Mouse (Mus musculus): ENCODE measurements around the gene Snd1. TPM values are rescaled to one million over a fixed set of nuclear protein-coding genes. Genes with fewer than 3 reads are reported as not detected.

Gene Snd1
- total and polyA plus RNA-seq, 3 experiments: 83.7 to 377 (median 210) TPM

- no peak for DNase-seq (ENCODE audit: extremely low read depth)
- H3K36me3 ChIP-seq (replicated peaks in 1 of 2; ENCODE audit: control insufficient read depth in 1 of 2, insufficient read depth in 1 of 2, low read length in 1 of 2): peaks cover 28 to 75% of the 10 kb centered on the region in 2 experiments
- H3K4me2 ChIP-seq (ENCODE audit: insufficient read depth, low read depth, poor library complexity, severe bottlenecking): no peak overlapping the region
- H3K27ac ChIP-seq (ENCODE audit: insufficient read depth, low read depth): no peak overlapping the region
- TF ChIP-seq E2F4 (IDR thresholded peaks at IDR 0.05; ENCODE audit: insufficient replicate concordance, low read depth, low read length) (no peak), TCF12 (IDR thresholded peaks at IDR 0.05; ENCODE audit: low read depth, low read length) (no peak), SMC3 (IDR thresholded peaks at IDR 0.05; ENCODE audit: low read depth, low read length) (no peak), JUN (IDR thresholded peaks at IDR 0.05; ENCODE audit: insufficient read depth, low read depth, low read length) (no peak), ZNF384 (IDR thresholded peaks at IDR 0.05; ENCODE audit: low read depth, low read length) (no peak), HCFC1 (IDR thresholded peaks at IDR 0.05; ENCODE audit: low read depth, low read length) (no peak), GABPA (IDR thresholded peaks at IDR 0.05; ENCODE audit: insufficient replicate concordance, low read depth, low read length) (no peak), ELF1 (IDR thresholded peaks at IDR 0.05; ENCODE audit: low read depth, low read length) (no peak), JUND (conservative IDR thresholded peaks at IDR 0.05; ENCODE audit: low read depth, low read length) (no peak), MAFK (IDR thresholded peaks at IDR 0.05; ENCODE audit: insufficient replicate concordance, low read length) (no peak), CHD2 (IDR thresholded peaks at IDR 0.05; ENCODE audit: low read length) (no peak), NRF1 (IDR thresholded peaks at IDR 0.05; ENCODE audit: low read depth, low read length) (no peak), TBP (conservative IDR thresholded peaks at IDR 0.05; ENCODE audit: low read depth, low read length) (no peak)
- no peak overlapping the region for H3K4me3 ChIP-seq (replicated peaks in 1 of 3; ENCODE audit: low read depth in 2 of 3, low read length in 2 of 3, poor library complexity in 1 of 3)
- H3K9me3 ChIP-seq (replicated peaks; ENCODE audit: low read length): no peaks in the 10 kb centered on the region
- H3K9ac ChIP-seq (ENCODE audit: insufficient read depth, low read depth): no peak overlapping the region
- no peaks in the 10 kb centered on the region for H3K27me3 ChIP-seq (replicated peaks)
- dilution Hi-C loops (cut with MboI; ENCODE audit: extremely low pct_ligation_motif_present, extremely low pct_unique_long_range_greater_than_20kb, low sequenced_read_pairs): no loop called here
- H3K79me2 ChIP-seq (replicated peaks; ENCODE audit: control insufficient read depth, extremely low read depth, insufficient read depth, poor library complexity, severe bottlenecking): peaks cover 6% of the 10 kb centered on the region; the same call in 1 of the 2 replicates
- in situ Hi-C loops (cut with MboI; ENCODE audit: low pct_ligation_motif_present, low pct_unique_long_range_greater_than_20kb, low sequenced_read_pairs): no loop called here
- H3K4me1 ChIP-seq (ENCODE audit: control insufficient read depth in 1 of 2, insufficient read depth in 2 of 2): peaks cover 0 to 3% of the 10 kb centered on the region in 2 experiments; a peak in 1 of 4 replicates
Measured at GRCm38 (mm10) chr6:28629866-28630265, 154.9 kb downstream of the Snd1 start.

DNA sequence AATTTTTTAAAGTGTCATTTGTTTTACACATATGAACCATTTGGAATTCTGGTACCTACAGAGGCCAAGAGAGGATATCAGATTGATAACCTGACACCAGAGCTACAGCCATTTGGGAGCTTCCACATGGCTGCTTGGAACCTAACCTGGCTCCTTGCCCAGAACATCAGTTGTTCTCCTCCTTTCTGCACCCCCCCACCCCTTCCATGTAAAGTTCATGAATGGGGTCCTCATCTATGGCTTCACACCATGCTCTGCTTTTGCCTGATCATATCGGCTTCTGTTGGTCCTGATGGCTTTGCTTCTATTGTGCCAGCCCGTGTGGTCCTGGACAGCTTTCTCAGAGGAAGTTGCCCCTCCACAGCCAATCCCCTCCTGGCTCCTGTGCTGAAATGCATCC is 156.0 kb downstream of the Snd1 start:
- H3K36me3 ChIP-seq (replicated peaks in 1 of 2; ENCODE audit: control insufficient read depth in 1 of 2, insufficient read depth in 1 of 2, low read length in 1 of 2): peaks cover 27 to 78% of the 10 kb centered on the region in 2 experiments
- TF ChIP-seq NRF1 (IDR thresholded peaks at IDR 0.05; ENCODE audit: low read depth, low read length) (no peak), MYC (IDR thresholded peaks at IDR 0.05; ENCODE audit: low read depth, low read length) (no peak), EP300 (IDR thresholded peaks at IDR 0.05; ENCODE audit: low read length) (no peak), SMC3 (IDR thresholded peaks at IDR 0.05; ENCODE audit: low read depth, low read length) (no peak), MAX (IDR thresholded peaks at IDR 0.05; ENCODE audit: low read length) (no peak), ZMIZ1 (IDR thresholded peaks at IDR 0.05; ENCODE audit: low read depth, low read length) (no peak), JUN (IDR thresholded peaks at IDR 0.05; ENCODE audit: insufficient read depth, low read depth, low read length) (no peak), POLR2AphosphoS2 (IDR thresholded peaks at IDR 0.05; ENCODE audit: low read depth, low read length) (no peak), GABPA (IDR thresholded peaks at IDR 0.05; ENCODE audit: insufficient replicate concordance, low read depth, low read length) (no peak), UBTF (IDR thresholded peaks at IDR 0.05; ENCODE audit: low read depth, low read length) (no peak), CHD1 (IDR thresholded peaks at IDR 0.05; ENCODE audit: low read depth, low read length) (no peak), POLR2A (IDR thresholded peaks at IDR 0.05; ENCODE audit: low read depth, low read length) (no peak), BHLHE40 (IDR thresholded peaks at IDR 0.05; ENCODE audit: low read depth, low read length) (no peak), MAZ (IDR thresholded peaks at IDR 0.05; ENCODE audit: low read depth, low read length) (no peak), SIN3A (IDR thresholded peaks at IDR 0.05; ENCODE audit: low read length) (no peak)
- in situ Hi-C loops (cut with MboI; ENCODE audit: low pct_ligation_motif_present, low pct_unique_long_range_greater_than_20kb, low sequenced_read_pairs): no loop called here

More for the DNA sequence above, 156.0 kb downstream of the Snd1 start:
- H3K4me2 ChIP-seq (ENCODE audit: insufficient read depth, low read depth, poor library complexity, severe bottlenecking): no peak overlapping the region
- no peaks in the 10 kb centered on the region for H3K9me3 ChIP-seq (replicated peaks; ENCODE audit: low read length)
- no peak overlapping the region for H3K27ac ChIP-seq (ENCODE audit: insufficient read depth, low read depth)
- dilution Hi-C loops (cut with MboI; ENCODE audit: extremely low pct_ligation_motif_present, extremely low pct_unique_long_range_greater_than_20kb, low sequenced_read_pairs): no loop called here
- peaks cover 9% of the 10 kb centered on the region; the same call in 1 of the 2 replicates for H3K79me2 ChIP-seq (replicated peaks; ENCODE audit: control insufficient read depth, extremely low read depth, insufficient read depth, poor library complexity, severe bottlenecking)
- no peaks in the 10 kb centered on the region for H3K27me3 ChIP-seq (replicated peaks)
- H3K4me3 ChIP-seq (replicated peaks in 1 of 3; ENCODE audit: low read depth in 2 of 3, low read length in 2 of 3, poor library complexity in 1 of 3): no peak overlapping the region
- H3K9ac ChIP-seq (ENCODE audit: insufficient read depth, low read depth): no peak overlapping the region
- H3K4me1 ChIP-seq (ENCODE audit: control insufficient read depth in 1 of 2, insufficient read depth in 2 of 2): no peaks in the 10 kb centered on the region
- no peak for DNase-seq (ENCODE audit: extremely low read depth)
